Mouse (Mus musculus): ENCODE data around the gene Gm10273. TPM values are rescaled to one million over a fixed set of nuclear protein-coding genes. Genes with fewer than 3 reads are reported as not detected.

Gm10273 gene
- total and polyA plus RNA-seq, 3 experiments, result 16.6 to 132 (median 28.6) TPM

- TF ChIP-seq JUND (IDR thresholded peaks at IDR 0.05; ENCODE audit: low read depth, low read length) (no peak), RCOR1 (IDR thresholded peaks at IDR 0.05; ENCODE audit: low read depth, low read length) (no peak), GATA1 (IDR thresholded peaks at IDR 0.05; ENCODE audit: low read depth, low read length) (peak; percentile 51), BHLHE40 (IDR thresholded peaks at IDR 0.05; ENCODE audit: borderline replicate concordance, low read depth, low read length) (no peak), USF2 (IDR thresholded peaks at IDR 0.05; ENCODE audit: borderline replicate concordance in 1 of 2, insufficient read depth in 1 of 2, low read depth in 1 of 2, low read length in 2 of 2) (no peak)
- H3K9me3 ChIP-seq (replicated peaks; ENCODE audit: insufficient read depth, low read length), result no peaks in the 10 kb centered on the region
- H3K4me3 ChIP-seq (ENCODE audit: control insufficient read depth in 1 of 2, insufficient read depth in 1 of 2, low read depth in 2 of 2, low read length in 2 of 2), result no peak overlapping the region
- no peaks in the 10 kb centered on the region for H3K79me2 ChIP-seq (ENCODE audit: control insufficient read depth, insufficient read depth, low read length, poor library complexity)
- H3K27ac ChIP-seq (ENCODE audit: control insufficient read depth, low read depth, low read length), result no peak overlapping the region
- peaks cover 0 to 2% of the 10 kb centered on the region in 2 experiments; a peak in 1 of 4 replicates for H3K36me3 ChIP-seq (ENCODE audit: control insufficient read depth in 1 of 2, insufficient read depth in 2 of 2, low read length in 2 of 2)
- peak; percentile 50 for DNase-seq (ENCODE audit: low read depth, low spot score)
- H3K27me3 ChIP-seq (ENCODE audit: control insufficient read depth in 1 of 2, insufficient read depth in 2 of 2, low read length in 2 of 2), result no peaks in the 10 kb centered on the region
- no peak overlapping the region for H3K9ac ChIP-seq (ENCODE audit: control insufficient read depth, low read depth, low read length, poor library complexity, severe bottlenecking)
- peaks cover 0 to 3% of the 10 kb centered on the region in 2 experiments; a peak in 1 of 4 replicates for H3K4me1 ChIP-seq (ENCODE audit: control insufficient read depth in 1 of 2, insufficient read depth in 2 of 2, low read length in 2 of 2)
These were observed 24.1 kb downstream of the Gm10273 start for GRCm38 (mm10) chr10:59419516-59419915.

GRCm38 (mm10) chr10:59424453-59424852 lies 29.0 kb downstream of the Gm10273 start:
- no peak for DNase-seq (ENCODE audit: low read depth, low spot score)
- no peaks in the 10 kb centered on the region for H3K9me3 ChIP-seq (replicated peaks; ENCODE audit: insufficient read depth, low read length)
- H3K4me3 ChIP-seq (ENCODE audit: control insufficient read depth in 1 of 2, insufficient read depth in 1 of 2, low read depth in 2 of 2, low read length in 2 of 2), result no peak overlapping the region
- H3K4me1 ChIP-seq (ENCODE audit: control insufficient read depth in 1 of 2, insufficient read depth in 2 of 2, low read length in 2 of 2), result peaks cover 0 to 12% of the 10 kb centered on the region in 2 experiments; a peak in 2 of 4 replicates
- H3K79me2 ChIP-seq (ENCODE audit: control insufficient read depth, insufficient read depth, low read length, poor library complexity), result no peaks in the 10 kb centered on the region
- no peak for TF ChIP-seq CTCF (IDR thresholded peaks at IDR 0.05 in 2 of 3, conservative IDR thresholded peaks at IDR 0.05 in 1 of 3; ENCODE audit: control insufficient read depth in 1 of 3, insufficient read depth in 1 of 3, low read depth in 2 of 3, low read length in 3 of 3, poor library complexity in 1 of 3, severe bottlenecking in 1 of 3)
- no peak for TF ChIP-seq JUND (IDR thresholded peaks at IDR 0.05; ENCODE audit: low read depth, low read length)
- TF ChIP-seq ETS1 (IDR thresholded peaks at IDR 0.05; ENCODE audit: low read depth, low read length), result no peak
- TF ChIP-seq MAFK (IDR thresholded peaks at IDR 0.05; ENCODE audit: borderline replicate concordance, low read depth, low read length), result no peak
- TF ChIP-seq MAZ (IDR thresholded peaks at IDR 0.05; ENCODE audit: low read depth, low read length), result no peak
- no peak for TF ChIP-seq ZC3H11A (IDR thresholded peaks at IDR 0.05; ENCODE audit: low read depth, low read length)
- no peak for TF ChIP-seq NELFE (IDR thresholded peaks at IDR 0.05; ENCODE audit: low read depth, low read length)
- TF ChIP-seq GABPA (IDR thresholded peaks at IDR 0.05; ENCODE audit: low read depth, low read length), result no peak
- TF ChIP-seq POLR2AphosphoS2 (IDR thresholded peaks at IDR 0.05; ENCODE audit: low read length), result no peak
- no peak for TF ChIP-seq TAL1 (IDR thresholded peaks at IDR 0.05; ENCODE audit: low read length)
- H3K27me3 ChIP-seq (ENCODE audit: control insufficient read depth in 1 of 2, insufficient read depth in 2 of 2, low read length in 2 of 2), result no peaks in the 10 kb centered on the region
- peaks cover 0 to 2% of the 10 kb centered on the region in 2 experiments; a peak in 2 of 4 replicates for H3K36me3 ChIP-seq (ENCODE audit: control insufficient read depth in 1 of 2, insufficient read depth in 2 of 2, low read length in 2 of 2)
- H3K9ac ChIP-seq (ENCODE audit: control insufficient read depth, low read depth, low read length, poor library complexity, severe bottlenecking), result no peak overlapping the region
- H3K27ac ChIP-seq (ENCODE audit: control insufficient read depth, low read depth, low read length), result no peak overlapping the region

GRCm38 (mm10) chr10:59425369-59425768 lies 29.9 kb downstream of the Gm10273 start:
- peaks cover 0 to 4% of the 10 kb centered on the region in 2 experiments; a peak in 2 of 4 replicates for H3K36me3 ChIP-seq (ENCODE audit: control insufficient read depth in 1 of 2, insufficient read depth in 2 of 2, low read length in 2 of 2)
- DNase-seq (ENCODE audit: low read depth, low spot score), result no peak
- no peak overlapping the region for H3K4me3 ChIP-seq (ENCODE audit: control insufficient read depth in 1 of 2, insufficient read depth in 1 of 2, low read depth in 2 of 2, low read length in 2 of 2)
- H3K9ac ChIP-seq (ENCODE audit: control insufficient read depth, low read depth, low read length, poor library complexity, severe bottlenecking), result no peak overlapping the region
- H3K4me1 ChIP-seq (ENCODE audit: control insufficient read depth in 1 of 2, insufficient read depth in 2 of 2, low read length in 2 of 2), result peaks cover 0 to 17% of the 10 kb centered on the region in 2 experiments; a peak in 2 of 4 replicates
- no peaks in the 10 kb centered on the region for H3K79me2 ChIP-seq (ENCODE audit: control insufficient read depth, insufficient read depth, low read length, poor library complexity)
- no peak overlapping the region for H3K27ac ChIP-seq (ENCODE audit: control insufficient read depth, low read depth, low read length)
- H3K9me3 ChIP-seq (replicated peaks; ENCODE audit: insufficient read depth, low read length), result no peaks in the 10 kb centered on the region
- H3K27me3 ChIP-seq (ENCODE audit: control insufficient read depth in 1 of 2, insufficient read depth in 2 of 2, low read length in 2 of 2), result no peaks in the 10 kb centered on the region
- TF ChIP-seq MYC (IDR thresholded peaks at IDR 0.05; ENCODE audit: low read depth, low read length) (no peak), POLR2AphosphoS2 (IDR thresholded peaks at IDR 0.05; ENCODE audit: low read length) (no peak), ZMIZ1 (IDR thresholded peaks at IDR 0.05; ENCODE audit: low read depth, low read length) (no peak), TCF12 (IDR thresholded peaks at IDR 0.05; ENCODE audit: low read depth, low read length) (no peak), CHD2 (IDR thresholded peaks at IDR 0.05; ENCODE audit: low read length) (no peak), JUND (IDR thresholded peaks at IDR 0.05; ENCODE audit: low read depth, low read length) (no peak), NELFE (IDR thresholded peaks at IDR 0.05; ENCODE audit: low read depth, low read length) (no peak), SMC3 (IDR thresholded peaks at IDR 0.05; ENCODE audit: low read depth, low read length) (no peak), HCFC1 (IDR thresholded peaks at IDR 0.05; ENCODE audit: low read depth, low read length) (no peak), NRF1 (IDR thresholded peaks at IDR 0.05; ENCODE audit: insufficient read depth, low read depth, low read length, poor library complexity, severe bottlenecking) (no peak), ZKSCAN1 (IDR thresholded peaks at IDR 0.05; ENCODE audit: low read depth, low read length) (no peak), MXI1 (IDR thresholded peaks at IDR 0.05; ENCODE audit: low read depth, low read length) (no peak), MYB (IDR thresholded peaks at IDR 0.05; ENCODE audit: low read depth, low read length) (no peak), E2F4 (IDR thresholded peaks at IDR 0.05; ENCODE audit: borderline replicate concordance, low read depth, low read length) (no peak), TBP (IDR thresholded peaks at IDR 0.05; ENCODE audit: low read depth, low read length) (no peak)

Measured in MEL (cell line).